Mouse (Mus musculus): ENCODE data around the gene Enpp7.

Gene Enpp7

DNA sequence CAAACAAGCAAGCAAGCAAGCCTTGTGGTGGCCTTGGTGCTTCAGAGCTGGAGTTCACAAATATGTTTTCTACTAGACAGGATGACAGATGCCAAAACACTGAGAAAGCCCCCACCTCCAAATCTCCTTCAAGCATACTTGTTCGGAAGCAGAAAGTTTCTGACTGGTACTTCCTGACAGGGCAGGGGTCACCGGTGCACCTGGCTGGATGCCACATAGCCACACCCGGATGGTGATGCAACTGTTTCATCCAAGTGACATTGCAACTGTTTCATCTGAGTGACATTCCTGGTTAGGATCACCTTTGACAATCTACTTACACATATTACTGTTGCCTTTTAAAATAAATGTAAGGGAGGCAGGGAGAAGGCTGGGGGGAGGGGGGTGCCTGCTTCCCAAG lies 9.2 kb downstream of the Enpp7 start:
- DNase-seq (ENCODE audit: low spot score in 2 of 2) = no peak

- DNase-seq (ENCODE audit: low spot score in 2 of 2) = peak; percentile 83 to 86
These were observed 10.7 kb downstream of the Enpp7 start for GRCm38 (mm10) chr11:118998540-118999265.

GRCm38 (mm10) chr11:118999361-118999804 lies 11.4 kb downstream of the Enpp7 start:
- no peak for DNase-seq (ENCODE audit: low spot score in 2 of 2)

DNA sequence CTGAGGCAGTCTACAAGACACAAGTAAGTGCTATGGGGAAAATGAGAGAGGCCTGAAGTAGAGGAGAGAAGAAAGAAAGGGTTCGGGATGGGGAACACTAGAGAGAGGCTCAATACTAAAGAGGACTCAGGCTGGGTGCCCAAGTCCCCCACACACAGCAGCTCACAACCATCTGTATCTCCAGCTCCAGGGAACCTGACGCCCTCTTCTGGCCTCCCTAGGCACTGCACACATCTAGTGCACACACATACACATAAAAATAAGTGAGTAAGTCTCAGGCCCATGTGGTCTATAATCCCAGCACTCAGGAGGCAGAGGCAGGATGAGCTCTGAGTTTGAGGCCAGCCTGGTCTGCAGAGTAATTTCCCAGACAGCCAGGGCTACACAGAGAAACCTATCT lies 12.9 kb downstream of the Enpp7 start:
- no peak for DNase-seq (ENCODE audit: low spot score in 2 of 2)

GRCm38 (mm10) chr11:119001493-119002128 lies 13.6 kb downstream of the Enpp7 start:
- no peak for DNase-seq (ENCODE audit: low spot score in 2 of 2)

DNA sequence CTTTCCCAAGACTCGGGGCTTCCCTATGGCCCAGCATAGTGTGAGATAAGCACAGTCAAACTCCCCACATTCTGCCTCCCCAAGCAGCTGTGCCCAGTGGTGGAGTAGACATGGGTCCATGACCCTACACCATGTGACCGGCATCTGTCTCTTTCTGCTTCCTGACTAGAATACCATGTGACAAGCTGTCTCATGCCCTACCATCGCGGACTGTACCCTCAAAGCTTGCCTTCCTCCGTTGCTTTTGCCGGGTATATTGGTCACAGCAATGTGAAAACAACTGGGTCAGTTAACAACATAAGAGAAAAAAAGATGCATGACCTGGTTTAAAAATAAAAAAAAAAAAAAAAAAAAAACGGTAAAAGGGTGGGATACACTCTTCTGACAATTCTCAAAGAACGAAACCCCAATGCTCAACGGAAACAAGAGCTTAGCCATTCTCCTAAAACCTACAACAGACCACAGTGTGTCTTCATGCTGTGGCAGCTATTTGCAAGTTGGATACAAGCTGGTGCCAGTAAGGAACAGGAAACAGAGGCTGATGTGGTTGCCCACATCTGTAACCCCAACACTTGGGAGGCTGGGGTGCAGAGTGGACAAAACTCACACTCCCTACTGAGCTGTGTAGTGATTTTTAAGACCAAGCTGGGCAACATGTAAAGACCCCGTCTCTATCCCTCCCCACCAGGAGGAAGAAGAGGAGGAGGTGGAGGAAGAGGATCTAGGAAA lies 17.7 kb downstream of the Enpp7 start:
- DNase-seq (ENCODE audit: low spot score in 2 of 2) = no peak

DNA sequence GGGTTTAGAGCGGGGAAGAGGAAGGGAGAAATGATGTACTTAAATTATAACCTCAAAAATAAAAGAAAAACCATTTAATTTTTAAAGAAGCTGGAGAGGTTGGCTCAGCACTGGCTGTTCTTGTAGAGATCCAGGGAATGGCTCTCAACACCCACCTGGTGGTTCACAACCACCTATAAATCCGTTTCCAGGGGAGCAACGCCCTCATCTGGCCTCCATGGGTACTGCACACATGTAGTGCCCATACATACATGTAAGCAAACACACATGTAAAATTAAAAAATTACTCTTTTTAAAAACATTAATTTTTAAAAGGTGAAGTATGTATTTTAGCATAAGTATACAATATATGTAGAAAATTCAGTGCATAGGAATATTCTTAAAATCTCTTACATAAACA lies 18.5 kb downstream of the Enpp7 start:
- no peak for DNase-seq (ENCODE audit: low spot score in 2 of 2)

- DNase-seq (ENCODE audit: low spot score in 2 of 2) = no peak
These were observed 19.8 kb downstream of the Enpp7 start for GRCm38 (mm10) chr11:119007461-119008456.

DNA sequence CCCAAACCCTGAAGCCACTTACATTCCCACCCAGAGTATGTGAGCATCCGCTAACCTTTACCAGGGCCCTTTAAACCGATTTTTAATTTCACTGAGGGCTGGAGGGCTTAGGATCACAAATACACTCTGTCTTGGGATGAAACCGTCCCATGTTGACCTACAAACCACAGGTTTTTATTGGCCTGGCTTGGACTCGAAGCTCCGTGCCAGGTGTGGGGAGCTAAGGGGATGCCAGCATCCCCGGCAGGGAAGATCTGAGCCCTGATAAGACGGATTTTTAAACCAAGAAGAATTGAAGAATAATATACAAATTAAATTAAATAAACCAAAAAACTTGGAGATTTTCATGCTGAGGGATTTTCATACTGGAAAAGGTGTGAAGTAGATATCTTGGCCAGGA lies 26.5 kb downstream of the Enpp7 start:
- DNase-seq (ENCODE audit: low spot score in 2 of 2) = no peak

- no peak for DNase-seq (ENCODE audit: low spot score in 2 of 2)
These were observed 29.5 kb downstream of the Enpp7 start for GRCm38 (mm10) chr11:119017506-119017905.

GRCm38 (mm10) chr11:119021180-119021579 lies 33.2 kb downstream of the Enpp7 start:
- no peak for DNase-seq (ENCODE audit: low spot score in 2 of 2)

DNA sequence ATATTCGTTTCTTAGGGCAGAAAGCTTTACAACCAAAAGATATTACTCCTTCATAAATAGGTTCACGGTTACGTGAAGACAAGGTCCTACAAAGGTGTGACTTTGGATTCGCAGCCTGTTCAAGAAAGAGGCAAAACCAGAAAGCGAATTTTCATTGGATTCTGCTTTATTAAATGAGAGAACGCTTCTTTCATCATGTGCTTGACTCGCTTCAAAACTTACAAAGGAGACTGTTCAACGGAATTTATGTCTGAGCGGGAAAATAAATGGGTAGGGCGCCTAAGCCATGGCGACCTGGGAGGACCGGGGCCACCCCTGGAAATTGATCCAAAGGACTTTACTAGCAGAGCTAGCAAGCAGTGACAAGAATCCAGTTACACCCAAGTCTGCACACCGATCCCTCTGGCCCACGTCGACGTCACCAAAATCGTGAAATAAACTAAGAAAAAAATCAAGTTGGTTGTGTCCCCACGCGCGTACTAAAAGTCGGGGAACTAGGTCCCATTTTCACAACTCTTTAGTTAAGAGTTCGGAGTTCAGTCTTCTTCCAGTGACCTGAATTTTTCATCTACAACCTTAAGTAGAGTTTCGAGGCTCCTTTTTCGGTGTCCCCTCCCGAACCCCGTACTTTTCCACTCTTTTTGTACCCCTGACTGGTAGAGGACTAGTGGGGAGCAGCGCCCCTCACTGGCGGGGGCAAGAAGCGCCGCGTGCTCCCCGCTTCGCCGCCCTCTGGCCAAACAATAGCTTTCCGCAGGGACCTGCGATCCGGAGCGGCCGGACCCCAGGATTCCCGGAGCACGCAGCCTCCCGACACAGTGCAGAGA lies 34.3 kb downstream of the Enpp7 start:
- DNase-seq (ENCODE audit: low spot score in 2 of 2) = no peak

DNA sequence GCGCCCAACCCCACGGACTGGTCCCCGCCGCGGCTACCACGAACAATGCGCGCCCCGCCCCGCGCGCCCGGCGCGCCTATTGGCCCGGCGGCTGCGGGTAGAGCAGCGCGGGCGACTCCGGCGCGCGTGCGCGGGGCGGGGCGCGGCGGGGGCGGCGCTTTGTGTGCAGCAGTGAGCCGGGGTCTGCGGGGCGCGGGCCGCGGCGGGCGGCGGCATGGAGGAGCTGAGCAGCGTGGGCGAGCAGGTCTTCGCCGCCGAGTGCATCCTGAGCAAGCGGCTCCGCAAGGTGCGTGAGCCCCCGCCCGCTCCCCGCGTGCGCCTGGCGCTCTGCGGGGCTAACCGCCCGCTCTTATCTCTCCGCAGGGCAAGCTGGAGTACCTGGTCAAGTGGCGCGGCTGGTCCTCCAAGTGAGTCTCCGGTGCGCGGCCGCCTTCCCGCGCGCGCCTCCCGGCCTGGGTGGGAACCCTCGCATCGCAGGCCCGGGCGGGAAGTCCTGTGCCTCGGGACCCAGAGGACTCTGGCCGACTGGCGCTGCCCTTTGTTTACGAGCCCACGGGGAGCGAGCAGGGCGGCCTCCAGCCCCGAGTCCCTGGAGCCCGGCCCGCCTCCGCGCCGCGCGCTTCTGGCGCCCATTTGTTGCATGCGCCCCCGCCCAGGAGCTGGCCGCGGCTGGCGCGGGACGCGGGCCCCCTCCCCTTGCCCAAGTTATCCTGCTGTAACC lies 35.1 kb downstream of the Enpp7 start, which contains the start of gene Cbx2:
Cbx2 (plus strand) TSS at position 68 of the 721 bp plus-strand sequence.
- peak; percentile 58 to 63 for DNase-seq (ENCODE audit: low spot score in 2 of 2)

DNA sequence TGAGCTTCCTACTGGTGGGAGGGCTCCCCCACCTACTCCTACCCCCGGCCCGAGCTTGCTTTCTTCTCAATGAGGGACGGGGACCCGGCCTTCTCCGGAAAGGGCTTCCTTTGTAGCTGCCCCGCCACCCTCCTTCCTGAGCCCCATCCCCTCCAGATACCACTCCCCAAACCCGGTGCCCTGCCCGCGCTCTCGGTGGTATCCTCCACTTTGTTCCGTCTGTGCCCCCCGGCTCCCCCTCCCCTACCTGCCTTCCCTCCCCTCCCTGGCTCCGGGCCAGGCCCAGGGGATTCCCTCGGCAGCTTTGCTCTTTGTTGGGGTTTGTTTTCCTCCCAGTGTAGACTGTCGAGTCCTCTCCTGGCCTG lies 35.6 kb downstream of the Enpp7 start:
- DNase-seq (ENCODE audit: low spot score in 2 of 2) = no peak

DNA sequence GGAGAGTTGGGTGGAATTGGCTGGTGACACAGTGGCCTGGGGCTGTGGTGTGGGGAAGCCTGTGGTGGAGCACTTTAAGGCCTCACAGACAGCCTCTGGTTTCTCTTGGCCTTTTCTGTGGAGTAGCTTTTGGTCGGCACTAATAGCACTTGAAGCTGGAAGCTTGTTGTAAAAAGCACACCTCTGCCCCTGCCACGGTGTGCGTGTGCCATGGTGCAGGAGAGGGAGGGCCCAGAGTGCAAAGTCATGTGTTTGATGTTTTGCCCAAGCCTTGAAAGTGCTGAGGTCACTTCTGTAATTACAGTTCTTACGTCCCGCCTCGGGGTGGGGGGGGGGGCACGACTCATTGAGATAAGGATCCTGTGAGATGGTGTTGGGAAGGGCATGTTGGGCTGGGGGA lies 36.3 kb downstream of the Enpp7 start:
- no peak for DNase-seq (ENCODE audit: low spot score in 2 of 2)

GRCm38 (mm10) chr11:119026203-119026602 lies 38.2 kb downstream of the Enpp7 start:
- DNase-seq (ENCODE audit: low spot score in 2 of 2) = no peak

GRCm38 (mm10) chr11:119033874-119034558 lies 46.0 kb downstream of the Enpp7 start:
- no peak for DNase-seq (ENCODE audit: low spot score in 2 of 2)

- DNase-seq (ENCODE audit: low spot score in 2 of 2) = no peak
These were observed 46.6 kb downstream of the Enpp7 start for GRCm38 (mm10) chr11:119034635-119035034.

GRCm38 (mm10) chr11:119035094-119035685 lies 47.2 kb downstream of the Enpp7 start:
- DNase-seq (ENCODE audit: low spot score in 2 of 2) = no peak

All from frontal cortex, postnatal 25 days (tissue).